Mouse (Mus musculus): ENCODE measurements around the gene Foxk1. TPM values are rescaled to one million over a fixed set of nuclear protein-coding genes. Genes with fewer than 3 reads are reported as not detected.

Foxk1 gene
- polyA plus RNA-seq, 1 experiment: 19.4 TPM

GRCm38 (mm10) chr5:142386329-142386728 lies 15.0 kb upstream of the Foxk1 start:
- Histone ChIP-seq H3K4me3 (ENCODE audit: insufficient read depth, low read length) (no peak overlapping the region), H3K4me1 (ENCODE audit: control insufficient read depth, insufficient read depth, low read length) (peaks cover 8% of the 10 kb centered on the region), H3K27ac (ENCODE audit: insufficient read depth, low read length) (no peak overlapping the region)
- no peak for TF ChIP-seq POLR2A (IDR thresholded peaks at IDR 0.05; ENCODE audit: extremely low read depth, insufficient read depth, low read length)

- no peak for TF ChIP-seq POLR2A (IDR thresholded peaks at IDR 0.05; ENCODE audit: extremely low read depth, insufficient read depth, low read length)
- no peak for TF ChIP-seq CTCF (IDR thresholded peaks at IDR 0.05; ENCODE audit: extremely low read depth, insufficient read depth, low read length)
- Histone ChIP-seq H3K4me3 (ENCODE audit: insufficient read depth, low read length) (no peak overlapping the region), H3K27ac (ENCODE audit: insufficient read depth, low read length) (no peak overlapping the region), H3K4me1 (ENCODE audit: control insufficient read depth, insufficient read depth, low read length) (peaks cover 8% of the 10 kb centered on the region)
Measured at GRCm38 (mm10) chr5:142386784-142387680, 14.3 kb upstream of the Foxk1 start.

GRCm38 (mm10) chr5:142387716-142388115 lies 13.6 kb upstream of the Foxk1 start:
- Histone ChIP-seq H3K4me3 (ENCODE audit: insufficient read depth, low read length) (no peak overlapping the region), H3K27ac (ENCODE audit: insufficient read depth, low read length) (no peak overlapping the region), H3K4me1 (ENCODE audit: control insufficient read depth, insufficient read depth, low read length) (peaks cover 8% of the 10 kb centered on the region)
- no peak for TF ChIP-seq POLR2A (IDR thresholded peaks at IDR 0.05; ENCODE audit: extremely low read depth, insufficient read depth, low read length)
- peak; percentile 48 for TF ChIP-seq CTCF (IDR thresholded peaks at IDR 0.05; ENCODE audit: extremely low read depth, insufficient read depth, low read length)

GRCm38 (mm10) chr5:142391691-142392090 lies 9.6 kb upstream of the Foxk1 start:
- TF ChIP-seq POLR2A (IDR thresholded peaks at IDR 0.05; ENCODE audit: extremely low read depth, insufficient read depth, low read length) (no peak), CTCF (IDR thresholded peaks at IDR 0.05; ENCODE audit: extremely low read depth, insufficient read depth, low read length) (no peak)
- no peak overlapping the region for H3K27ac ChIP-seq (ENCODE audit: insufficient read depth, low read length)
- H3K4me1 ChIP-seq (ENCODE audit: control insufficient read depth, insufficient read depth, low read length): peaks cover 4% of the 10 kb centered on the region; the same call in 1 of the 2 replicates
- no peak overlapping the region for H3K4me3 ChIP-seq (ENCODE audit: insufficient read depth, low read length)

- Histone ChIP-seq H3K27ac (ENCODE audit: insufficient read depth, low read length) (no peak overlapping the region), H3K4me3 (ENCODE audit: insufficient read depth, low read length) (no peak overlapping the region), H3K4me1 (ENCODE audit: control insufficient read depth, insufficient read depth, low read length) (no peaks in the 10 kb centered on the region)
- TF ChIP-seq POLR2A (IDR thresholded peaks at IDR 0.05; ENCODE audit: extremely low read depth, insufficient read depth, low read length): no peak
- TF ChIP-seq CTCF (IDR thresholded peaks at IDR 0.05; ENCODE audit: extremely low read depth, insufficient read depth, low read length): peak; percentile 7; the same call in 1 of the 2 replicates
Measured at GRCm38 (mm10) chr5:142394602-142395252, 6.6 kb upstream of the Foxk1 start.

GRCm38 (mm10) chr5:142395909-142396308 lies 5.4 kb upstream of the Foxk1 start:
- TF ChIP-seq POLR2A (IDR thresholded peaks at IDR 0.05; ENCODE audit: extremely low read depth, insufficient read depth, low read length) (no peak), CTCF (IDR thresholded peaks at IDR 0.05; ENCODE audit: extremely low read depth, insufficient read depth, low read length) (no peak)
- no peak overlapping the region for H3K4me3 ChIP-seq (ENCODE audit: insufficient read depth, low read length)
- H3K27ac ChIP-seq (ENCODE audit: insufficient read depth, low read length): no peak overlapping the region
- H3K4me1 ChIP-seq (ENCODE audit: control insufficient read depth, insufficient read depth, low read length): no peaks in the 10 kb centered on the region

- peak overlapping the region; percentile 92 for H3K4me3 ChIP-seq (ENCODE audit: insufficient read depth, low read length)
- no peak overlapping the region for H3K27ac ChIP-seq (ENCODE audit: insufficient read depth, low read length)
- H3K4me1 ChIP-seq (ENCODE audit: control insufficient read depth, insufficient read depth, low read length): peaks cover 9% of the 10 kb centered on the region
- TF ChIP-seq CTCF (IDR thresholded peaks at IDR 0.05; ENCODE audit: extremely low read depth, insufficient read depth, low read length): no peak
- TF ChIP-seq POLR2A (IDR thresholded peaks at IDR 0.05; ENCODE audit: extremely low read depth, insufficient read depth, low read length): no peak
Measured at GRCm38 (mm10) chr5:142400181-142400883, 965 bp upstream of the Foxk1 start.

- H3K27ac ChIP-seq (ENCODE audit: insufficient read depth, low read length): peak overlapping the region; percentile 66
- peak overlapping the region; percentile 92 for H3K4me3 ChIP-seq (ENCODE audit: insufficient read depth, low read length)
- TF ChIP-seq CTCF (IDR thresholded peaks at IDR 0.05; ENCODE audit: extremely low read depth, insufficient read depth, low read length) (no peak), POLR2A (IDR thresholded peaks at IDR 0.05; ENCODE audit: extremely low read depth, insufficient read depth, low read length) (no peak)
- H3K4me1 ChIP-seq (ENCODE audit: control insufficient read depth, insufficient read depth, low read length): peaks cover 17% of the 10 kb centered on the region
Measured at GRCm38 (mm10) chr5:142401641-142402625, 636 bp downstream of the Foxk1 start.

Measured in cortical plate, adult 2 months (tissue).